Mouse (Mus musculus): ENCODE measurements at regions not wholly inside any gene's neighbourhood (a gene's known extent, or its start where the extent isn't known, plus 50 kb on each side); places are given as distances from the start of the nearest gene placed in this dataset.

DNA sequence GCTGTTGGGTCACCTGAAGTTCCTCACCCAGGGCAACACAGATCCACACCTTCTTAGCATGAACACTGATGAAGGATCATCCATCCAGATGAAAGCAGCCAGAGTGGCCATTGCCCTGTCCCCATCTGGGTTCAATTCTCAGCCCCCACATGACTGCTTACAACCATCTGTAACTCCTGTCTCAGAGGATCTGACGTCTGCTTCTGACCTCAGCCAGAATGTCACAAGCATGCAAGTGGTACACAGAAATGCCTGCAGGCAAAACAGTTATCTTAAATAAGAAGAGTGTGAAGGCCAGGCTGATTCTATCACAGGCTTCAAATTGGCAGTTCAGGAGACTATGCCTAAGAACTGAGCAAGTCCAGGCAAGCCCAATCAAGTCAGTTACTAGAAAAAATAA lies 76.2 kb upstream of the Dlg1 start:
- TF ChIP-seq POLR2A (IDR thresholded peaks at IDR 0.05; ENCODE audit: borderline replicate concordance, control insufficient read depth, low read depth, low read length), result no peak
- no peak for TF ChIP-seq CTCF (IDR thresholded peaks at IDR 0.05; ENCODE audit: control insufficient read depth, insufficient read depth, low read length)

Measured in bone marrow, adult 2 months (tissue).